In the genomic region with DNA sequence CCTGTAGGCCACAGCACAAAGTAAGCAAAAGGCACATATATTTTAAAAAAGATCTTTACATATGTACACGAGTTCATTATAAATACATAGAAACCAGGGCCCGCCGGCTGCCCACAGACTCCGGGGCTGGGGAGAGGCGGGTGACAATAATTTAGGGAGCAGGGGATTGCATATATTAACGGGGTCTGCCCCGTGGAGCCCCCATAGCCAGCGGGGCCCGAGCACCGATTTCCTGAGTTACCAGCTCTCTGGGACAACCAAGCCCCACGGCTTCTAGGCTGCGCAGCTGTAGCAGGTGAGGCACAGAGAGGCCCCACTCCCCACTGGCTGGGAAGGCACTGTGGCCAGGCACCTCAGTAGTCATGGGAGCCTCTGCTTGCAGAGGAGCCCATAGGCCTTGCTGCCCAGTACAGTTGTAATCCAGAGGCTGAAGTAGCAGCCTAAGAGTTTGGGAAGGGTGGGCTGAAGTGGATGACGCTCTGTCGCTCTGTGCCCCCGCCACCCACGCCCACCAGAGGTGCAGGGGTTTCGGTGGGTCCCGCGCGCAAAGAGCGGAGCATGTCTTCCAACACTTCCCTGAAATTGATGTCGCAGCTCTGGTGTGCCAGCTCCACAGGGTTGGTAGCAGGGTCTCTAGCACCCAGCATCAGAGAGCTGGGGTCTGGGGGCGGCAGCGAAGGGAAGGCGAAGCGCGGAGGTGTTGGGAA, we compare ENCODE assay signal across 1 mouse cellular context.
TF ChIP-seq lines count a peak whose summit lies in the region.

No protein-coding gene starts in this region.

TF ChIP-seq in MEL, 35 proteins besides CTCF, POLR2A, EP300 and RAD21:
- TF ChIP-seq MEF2A (IDR thresholded peaks at IDR 0.05; ENCODE audit: extremely low read depth, insufficient replicate concordance, low read depth, low read length, poor library complexity, severe bottlenecking) (no peak), POLR2AphosphoS2 (IDR thresholded peaks at IDR 0.05; ENCODE audit: low read length) (peak; percentile 81)
